Mouse (Mus musculus) erythroblast, embryonic 14.5 days (primary cell): ENCODE measurements around the gene Vps33a.

Source experiments
- GATA1 ChIP-seq: IDR thresholded peaks from 2 replicates; pipeline ENCODE4 v1.6.1; 2012; ENCODE audit warnings: low read length, inconsistent platforms, mixed read lengths
- TAL1 ChIP-seq: IDR thresholded peaks from 3 replicates; pipeline ENCODE4 v1.6.1; 2012; ENCODE audit warnings: low read length, inconsistent platforms, mixed read lengths

- TF ChIP-seq TAL1, result no peak
- TF ChIP-seq GATA1, result no peak
Measured at GRCm38 (mm10) chr5:123521621-123522020, 51.2 kb downstream of the Vps33a start.
